Mouse (Mus musculus): Measurements from ENCODE around the gene Smarca2.

The Smarca2 gene

DNA sequence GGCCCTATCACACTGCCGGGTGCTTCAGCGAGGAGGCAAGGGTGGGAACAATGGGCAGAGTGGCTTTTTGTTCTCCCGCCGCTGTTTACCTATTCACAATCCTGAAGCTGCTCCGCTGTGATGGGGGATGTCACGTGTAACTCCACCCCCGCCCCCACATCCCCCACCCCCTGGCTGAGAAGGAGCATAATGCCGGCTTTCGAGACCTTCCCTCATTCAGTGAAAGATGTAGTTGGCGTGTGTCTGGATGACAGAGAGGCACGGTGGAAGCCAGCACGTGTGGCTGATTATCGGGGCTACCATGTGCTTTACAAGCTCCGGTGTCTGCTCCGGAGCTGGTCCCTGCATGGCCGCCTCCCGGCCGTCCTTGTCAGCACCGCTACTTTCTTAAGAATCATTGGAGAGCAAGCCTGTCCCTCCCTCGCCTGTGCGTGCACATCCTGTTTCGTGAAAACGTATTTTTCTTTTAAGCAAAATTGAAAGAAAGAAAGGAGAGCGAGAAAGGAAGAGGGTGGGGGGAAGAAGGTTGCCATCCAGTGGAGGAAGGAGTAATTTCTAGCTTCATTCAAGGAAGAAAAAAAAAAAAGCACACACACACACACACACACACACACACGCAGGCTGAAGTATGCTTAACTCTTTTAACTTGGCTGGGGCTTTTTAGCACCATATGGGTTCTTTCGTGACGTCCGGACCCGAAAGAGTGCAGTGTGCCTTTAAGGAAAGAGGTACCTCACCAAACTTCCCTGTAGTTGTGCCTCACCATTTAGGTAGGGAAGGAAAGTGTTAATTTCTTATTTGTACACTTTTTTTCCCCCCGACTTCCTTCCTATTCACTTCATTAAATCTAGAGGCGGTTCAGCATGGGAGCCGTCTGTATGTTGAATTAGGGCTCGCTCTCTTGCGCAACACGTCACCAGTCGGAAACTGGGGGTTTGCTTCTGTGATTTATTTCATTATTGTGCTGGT is 143.0 kb downstream of the Smarca2 start:
- DNase-seq (ENCODE audit: low spot score in 2 of 2) = peak in 1 of 2 experiments; percentile 29

DNA sequence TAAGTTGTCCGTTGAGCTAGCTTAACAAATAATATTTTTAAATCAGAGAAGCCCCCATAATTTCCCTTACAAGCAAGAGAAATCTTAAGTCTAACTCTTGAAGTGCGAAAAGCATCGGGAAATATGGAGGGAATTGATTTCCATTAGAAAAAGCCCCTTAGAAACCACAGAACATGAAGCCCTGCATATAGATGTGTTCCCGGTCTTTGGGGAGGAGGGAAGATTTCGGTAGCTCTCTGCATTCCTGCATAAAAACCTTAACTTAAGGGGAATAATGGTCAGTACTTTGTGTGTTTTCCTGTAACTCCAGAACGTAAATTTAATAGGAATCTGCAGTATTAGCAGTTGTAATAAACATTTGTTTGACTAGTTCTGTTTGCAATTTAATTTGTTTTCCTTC is 143.8 kb downstream of the Smarca2 start:
- DNase-seq (ENCODE audit: low spot score in 2 of 2) = no peak

DNA sequence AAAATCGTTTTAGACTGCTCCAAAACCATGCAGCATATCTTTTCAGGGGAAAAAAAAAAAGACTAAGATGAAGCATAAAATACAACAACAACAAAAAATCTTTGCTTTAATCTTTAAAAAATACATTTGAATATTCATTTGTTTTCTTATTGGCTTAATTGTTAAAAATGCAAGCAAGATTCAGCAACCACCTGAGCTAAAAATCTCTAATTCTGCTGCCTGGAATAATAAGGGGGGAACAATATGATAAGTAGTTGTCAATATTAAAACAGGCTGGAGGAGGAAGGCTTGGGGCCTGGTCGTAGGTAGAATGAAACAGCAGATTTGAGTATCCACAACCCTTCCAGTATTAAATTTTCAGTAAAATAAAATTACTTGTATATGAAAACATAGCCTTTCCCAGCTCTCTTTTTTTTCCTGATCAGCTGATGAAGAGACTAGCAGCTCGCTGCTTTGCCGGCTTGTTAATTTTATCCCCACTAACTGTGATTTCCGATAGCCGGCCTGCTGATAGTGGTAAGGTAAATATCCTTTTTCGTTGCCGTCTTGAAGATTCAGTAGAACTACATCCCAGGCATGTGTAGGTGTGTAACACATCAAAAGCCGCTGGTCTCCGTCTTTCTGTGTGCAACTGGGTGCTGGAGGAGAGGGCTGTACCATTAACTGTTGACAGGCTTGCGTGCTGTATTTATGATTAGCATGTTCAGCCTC is 144.7 kb downstream of the Smarca2 start:
- DNase-seq (ENCODE audit: low spot score in 2 of 2) = no peak

- no peak for DNase-seq (ENCODE audit: low spot score in 2 of 2)
These were observed 147.8 kb downstream of the Smarca2 start for GRCm38 (mm10) chr19:26752611-26753163.

DNA sequence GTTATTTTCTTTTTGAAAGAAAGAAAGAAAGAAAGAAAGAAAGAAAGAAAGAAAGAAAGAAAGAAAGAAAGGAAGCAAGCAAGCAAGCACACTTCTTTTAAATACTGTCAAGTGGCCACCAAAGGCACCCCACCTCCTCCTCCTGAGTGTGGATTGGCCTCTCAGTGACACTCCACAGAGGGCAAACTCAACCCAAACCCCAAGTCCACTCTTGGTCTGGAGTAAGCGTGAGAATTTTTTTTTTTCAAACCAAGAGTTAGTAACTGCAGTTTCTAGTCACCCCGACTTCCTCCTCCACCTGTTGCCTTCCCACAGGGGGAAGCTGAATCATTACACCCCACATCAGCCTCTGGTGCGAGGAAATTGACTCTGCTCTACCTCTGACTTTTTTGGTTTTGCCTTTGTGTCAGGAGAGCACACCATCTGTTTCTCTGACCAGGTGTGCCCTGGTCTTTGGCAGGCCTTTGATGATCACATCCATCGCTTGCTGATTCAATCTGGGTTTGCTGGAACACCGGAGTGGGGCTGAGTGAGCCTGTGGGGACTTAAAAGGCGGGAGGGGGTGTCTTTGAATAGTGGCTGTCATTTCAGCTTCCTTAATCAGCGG is 148.5 kb downstream of the Smarca2 start:
- DNase-seq (ENCODE audit: low spot score in 2 of 2) = no peak

DNA sequence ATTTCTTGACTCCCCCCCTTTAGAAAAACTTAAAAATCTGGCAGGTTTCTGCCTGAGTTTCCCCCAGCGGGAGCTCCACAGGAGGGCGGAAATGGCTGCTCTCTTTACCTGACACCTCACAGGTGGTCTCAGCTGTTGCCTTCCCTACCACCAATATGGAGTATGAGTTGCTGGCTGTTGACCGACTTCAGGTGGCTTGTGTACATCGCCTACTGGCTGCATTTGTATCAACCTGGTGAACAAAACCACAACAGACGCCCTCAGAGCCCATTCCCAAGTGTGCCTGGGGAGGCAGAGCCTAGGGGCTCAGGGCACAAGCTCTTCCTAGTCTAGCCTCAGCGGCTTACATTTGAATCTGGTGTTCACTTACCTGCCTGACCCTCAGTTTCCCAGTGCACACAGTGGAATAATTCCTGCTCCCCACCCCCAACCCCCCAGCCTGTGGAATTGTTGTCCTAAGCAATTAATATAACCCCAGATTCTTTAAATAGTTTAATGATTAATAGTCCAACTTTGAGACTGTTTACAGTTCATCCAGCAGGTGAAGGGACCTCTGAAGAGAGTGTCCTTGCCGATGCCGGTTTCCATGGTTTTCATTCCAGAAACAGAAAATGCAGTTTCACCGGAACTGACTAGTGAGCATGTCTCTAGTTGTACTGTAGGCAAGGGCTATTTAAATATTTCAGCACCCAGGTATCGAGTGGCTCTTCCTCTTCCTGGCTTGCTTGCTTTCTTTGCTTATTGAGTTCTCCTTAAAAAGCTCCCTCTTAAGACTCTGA is 149.4 kb downstream of the Smarca2 start:
- DNase-seq (ENCODE audit: low spot score in 2 of 2) = no peak

DNA sequence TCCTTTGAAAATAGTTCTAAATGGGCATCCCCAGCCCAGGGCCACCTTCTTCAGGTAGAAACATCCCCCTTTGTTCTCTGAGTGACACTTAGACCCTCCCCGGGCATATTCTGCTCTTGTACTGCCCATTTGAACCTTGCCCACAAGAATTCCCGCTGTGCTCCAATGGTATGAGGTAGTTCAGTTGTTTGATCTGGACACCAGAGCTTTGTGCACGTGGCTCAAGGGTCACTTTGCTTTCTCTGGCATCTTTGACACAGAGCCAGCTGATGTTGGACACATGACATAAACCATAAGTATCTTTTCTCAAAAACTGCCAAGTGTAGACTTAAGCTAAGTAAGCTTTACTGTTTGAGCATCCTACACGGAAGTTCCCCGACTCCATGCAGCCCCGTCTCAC is 151.1 kb downstream of the Smarca2 start:
- no peak for DNase-seq (ENCODE audit: low spot score in 2 of 2)

- DNase-seq (ENCODE audit: low spot score in 2 of 2) = no peak
These were observed 151.5 kb downstream of the Smarca2 start for GRCm38 (mm10) chr19:26756399-26756798.

- DNase-seq (ENCODE audit: low spot score in 2 of 2) = no peak
These were observed 153.3 kb downstream of the Smarca2 start for GRCm38 (mm10) chr19:26758156-26758555.

GRCm38 (mm10) chr19:26758620-26759019 is 153.8 kb downstream of the Smarca2 start:
- no peak for DNase-seq (ENCODE audit: low spot score in 2 of 2)

DNA sequence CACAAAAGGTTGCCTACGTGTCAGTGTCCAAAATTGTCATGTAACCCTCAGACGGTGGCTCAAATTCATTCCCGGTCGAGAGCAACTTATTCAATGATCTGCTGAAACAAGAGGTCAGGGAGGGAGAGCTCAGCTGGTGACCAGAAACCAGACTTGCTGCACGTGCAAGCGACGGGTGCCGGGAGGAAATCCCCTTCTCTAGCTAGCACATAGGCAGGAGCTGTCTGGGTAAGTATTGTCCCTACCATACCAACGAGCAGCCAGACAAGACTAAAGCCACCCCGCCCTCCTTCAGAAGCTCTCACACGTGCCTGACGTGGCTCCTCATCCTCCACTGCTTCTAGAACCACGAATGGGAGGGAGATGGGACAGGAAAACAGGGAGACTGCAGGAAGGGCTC is 154.4 kb downstream of the Smarca2 start:
- DNase-seq (ENCODE audit: low spot score in 2 of 2) = no peak

- DNase-seq (ENCODE audit: low spot score in 2 of 2) = no peak
These were observed 156.4 kb downstream of the Smarca2 start for GRCm38 (mm10) chr19:26761257-26761656.

GRCm38 (mm10) chr19:26765483-26765882 is 160.6 kb downstream of the Smarca2 start:
- DNase-seq (ENCODE audit: low spot score in 2 of 2) = no peak

GRCm38 (mm10) chr19:26767454-26767853 is 162.6 kb downstream of the Smarca2 start:
- no peak for DNase-seq (ENCODE audit: low spot score in 2 of 2)

GRCm38 (mm10) chr19:26767941-26768340 is 163.1 kb downstream of the Smarca2 start:
- no peak for DNase-seq (ENCODE audit: low spot score in 2 of 2)

DNA sequence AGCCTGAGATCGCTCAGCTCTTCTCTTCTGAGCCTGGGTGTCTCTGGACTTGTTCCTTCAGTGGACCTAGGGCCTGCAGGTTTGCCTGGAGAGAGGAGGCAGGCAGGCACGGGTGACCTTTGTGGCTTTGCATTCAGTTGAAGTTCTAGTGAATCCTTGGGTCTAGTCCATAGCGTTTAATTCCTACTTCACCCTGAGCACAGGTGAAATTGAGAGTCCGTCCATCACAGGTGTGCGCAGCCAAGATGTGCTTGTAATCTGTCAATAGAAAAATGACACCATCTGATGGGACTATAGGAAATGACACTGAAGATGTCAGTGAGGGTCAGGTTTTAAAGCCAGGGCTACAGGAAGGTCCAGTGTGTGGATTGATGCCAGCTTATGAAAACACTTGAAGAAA is 164.0 kb downstream of the Smarca2 start:
- no peak for DNase-seq (ENCODE audit: low spot score in 2 of 2)

DNA sequence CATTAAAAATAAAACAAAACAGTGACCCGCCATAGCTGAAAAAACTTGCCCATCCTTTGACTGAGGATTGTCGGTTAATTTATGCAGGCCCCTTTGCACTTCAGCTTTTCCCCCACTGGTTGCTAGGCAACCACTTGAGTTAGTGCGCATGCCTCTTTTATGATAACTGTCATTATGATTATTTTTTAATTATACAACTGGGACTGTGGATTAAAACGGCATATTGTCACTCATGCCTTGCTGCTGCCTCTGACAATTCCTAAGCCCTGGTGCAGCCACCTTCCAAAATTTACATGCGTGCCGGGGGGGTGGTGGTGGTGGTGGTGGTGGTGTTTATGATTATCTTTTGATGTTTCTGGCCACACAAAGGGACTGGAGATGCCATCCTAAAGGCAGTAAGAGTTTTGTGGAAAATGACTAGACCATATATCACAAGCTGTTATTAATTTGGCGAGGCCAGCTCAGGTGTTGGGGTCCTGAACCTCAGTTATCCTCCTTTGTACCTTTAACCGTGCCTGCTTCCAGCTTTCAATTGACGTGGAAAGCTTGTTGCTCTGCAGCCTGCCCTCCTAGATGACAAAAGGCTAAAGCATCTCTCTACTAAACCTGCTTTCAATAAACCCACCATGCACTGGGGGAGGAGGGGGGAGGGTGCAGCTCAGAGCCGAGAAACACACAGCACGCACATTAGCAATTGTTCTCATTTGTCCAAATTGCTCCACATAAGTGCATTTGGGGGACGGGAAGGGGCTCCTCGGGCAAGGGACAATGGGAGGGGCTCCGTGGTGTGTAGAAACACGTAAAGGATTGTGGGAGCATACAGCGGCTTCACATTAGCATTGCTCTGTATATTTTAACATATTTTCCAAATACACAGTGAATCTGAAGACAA is 165.0 kb downstream of the Smarca2 start:
- no peak for DNase-seq (ENCODE audit: low spot score in 2 of 2)

- DNase-seq (ENCODE audit: low spot score in 2 of 2) = no peak
These were observed 165.7 kb downstream of the Smarca2 start for GRCm38 (mm10) chr19:26770592-26770991.

DNA sequence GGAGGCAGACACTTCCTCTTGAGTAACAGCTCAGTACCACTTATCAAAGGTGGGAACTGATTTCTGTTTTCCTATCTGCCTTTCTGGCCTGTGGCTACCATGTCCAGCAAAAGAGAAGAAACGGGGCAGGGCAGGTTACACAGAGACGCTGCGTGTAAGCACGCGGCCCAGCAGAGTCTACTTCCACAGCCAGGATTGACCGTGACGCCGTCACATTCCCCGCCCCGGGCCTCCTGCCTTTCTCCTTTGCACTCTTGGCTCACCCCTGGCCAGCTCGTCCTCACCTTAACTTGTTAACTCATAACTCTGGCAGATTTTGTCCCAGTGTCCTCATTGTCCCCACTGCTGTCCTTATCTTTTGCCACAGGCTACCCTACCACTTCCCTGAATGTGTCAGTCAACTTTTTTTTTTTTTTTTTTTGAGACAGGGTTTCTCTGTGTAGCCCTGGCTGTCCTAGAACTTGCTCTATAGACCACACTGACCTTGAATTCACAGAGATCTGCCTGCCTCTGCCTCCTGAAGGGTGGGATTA is 167.3 kb downstream of the Smarca2 start:
- DNase-seq (ENCODE audit: low spot score in 2 of 2) = no peak
